Mouse (Mus musculus) erythroblast, adult 5-6 weeks (primary cell): ENCODE results near the gene Tomm22. TPM values are rescaled to one million over a fixed set of nuclear protein-coding genes. Genes with fewer than 3 reads are reported as not detected.
A peak's percentile ranks its signal among the peaks of the same experiment; 100 is the strongest.

Source experiments
- ATAC-seq: replicated peaks from 2 replicates; pipeline ENCODE4 v1.8.0; 2016; ENCODE audit warnings: moderate number of reproducible peaks, mild to moderate bottlenecking, moderate TSS enrichment, inconsistent platforms; ENCODE audit not compliant: poor library complexity, low FRiP score, severe bottlenecking
- total RNA-seq, 2 experiments: library from RNA; stranded (forward) in 1 of 2; stranded (reverse) in 1 of 2; fragments of 150-400 nt in 1 of 2; fragments of 200-764, 138-1000 nt in 1 of 2; gene quantifications; 2 replicates each; pipeline versions ENCODE4 v1.2.3 to v1.2.4; 2015 to 2017; ENCODE audit warnings: low replicate concordance in 2 of 2

Gene Tomm22
- total RNA-seq, 2 experiments from 2014 or later = 40.9 to 57.8 TPM

DNA sequence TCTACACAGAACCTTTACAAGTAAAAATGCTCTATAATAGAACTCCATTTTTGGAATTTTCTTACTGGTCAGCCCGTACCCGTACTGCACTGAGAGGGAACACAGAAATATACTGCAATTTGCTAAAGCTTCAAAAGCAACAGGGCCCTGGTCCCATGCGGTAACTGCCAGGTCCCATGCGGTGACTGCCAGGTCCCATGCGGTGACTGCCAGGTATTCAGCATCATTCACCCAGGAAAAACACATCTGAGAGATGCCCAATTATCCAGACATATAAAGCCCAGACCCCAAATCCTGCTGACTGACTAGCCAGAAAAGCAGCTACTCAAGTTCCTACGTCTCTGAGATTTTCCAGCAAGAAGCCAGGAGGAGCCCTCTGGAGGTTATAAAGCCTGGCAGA lies 14.0 kb downstream of the Tomm22 start:
- ATAC-seq = no peak

DNA sequence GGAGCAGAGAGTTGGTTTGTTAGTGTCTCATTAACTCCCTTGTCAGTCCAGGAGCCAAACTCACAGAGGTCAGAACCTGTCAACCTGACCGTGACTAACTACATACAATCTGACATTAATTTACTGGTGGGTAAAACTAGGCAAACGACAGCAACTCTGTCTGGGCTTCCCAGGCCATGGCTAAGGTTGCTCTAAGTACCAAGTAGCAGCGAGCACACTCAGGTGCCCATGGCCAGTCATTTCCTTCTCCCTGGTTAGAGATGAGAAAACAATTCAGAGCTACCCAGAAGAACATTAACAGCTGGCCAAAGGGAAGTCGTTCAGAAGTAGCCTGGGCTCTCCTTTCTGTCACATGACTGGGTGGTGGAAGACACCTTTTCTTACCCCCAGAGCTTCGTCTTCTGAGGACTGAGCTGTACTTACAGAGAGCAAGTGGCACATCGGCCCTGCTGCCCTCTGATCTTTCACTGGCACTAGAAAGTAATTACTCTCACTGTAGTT lies 14.5 kb downstream of the Tomm22 start:
- ATAC-seq = no peak

DNA sequence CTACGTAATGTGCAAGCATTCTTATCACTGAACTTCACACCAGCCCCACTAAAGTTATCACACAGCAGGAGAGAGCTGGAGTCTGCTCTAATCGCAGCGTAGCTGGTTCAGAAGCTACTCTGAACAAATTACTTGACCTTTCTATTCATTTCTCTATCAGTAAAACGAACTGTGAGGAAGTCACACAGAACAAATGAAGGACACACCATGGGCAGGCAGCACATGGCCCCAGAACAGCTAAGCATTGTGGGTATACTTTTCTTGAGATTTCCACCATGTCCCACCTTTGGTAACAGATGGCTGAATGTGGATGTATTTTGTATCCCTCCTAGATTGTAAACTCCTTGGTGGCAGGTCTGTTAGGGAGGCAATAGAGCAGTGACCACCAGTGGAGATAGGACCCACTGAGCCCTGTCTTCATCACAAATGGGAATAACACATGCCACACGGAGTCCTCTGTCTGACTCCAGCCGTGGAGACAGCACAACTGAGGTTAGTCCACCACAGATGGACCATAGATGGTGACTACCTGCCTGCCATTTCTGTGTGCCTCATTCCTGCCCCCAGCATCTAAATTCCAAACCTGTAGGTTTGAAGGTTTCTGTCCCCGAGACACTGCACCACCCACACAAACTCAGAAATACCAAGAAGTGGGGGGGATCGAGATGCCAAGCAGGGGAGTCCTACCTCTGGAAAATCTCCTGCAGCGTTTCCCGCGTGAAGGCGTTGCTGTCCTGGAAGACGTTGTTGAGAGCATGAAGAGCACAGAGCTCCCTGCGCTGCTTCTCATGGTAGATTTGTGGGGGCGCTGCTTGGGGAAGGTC lies 15.6 kb downstream of the Tomm22 start:
- ATAC-seq = no peak

DNA sequence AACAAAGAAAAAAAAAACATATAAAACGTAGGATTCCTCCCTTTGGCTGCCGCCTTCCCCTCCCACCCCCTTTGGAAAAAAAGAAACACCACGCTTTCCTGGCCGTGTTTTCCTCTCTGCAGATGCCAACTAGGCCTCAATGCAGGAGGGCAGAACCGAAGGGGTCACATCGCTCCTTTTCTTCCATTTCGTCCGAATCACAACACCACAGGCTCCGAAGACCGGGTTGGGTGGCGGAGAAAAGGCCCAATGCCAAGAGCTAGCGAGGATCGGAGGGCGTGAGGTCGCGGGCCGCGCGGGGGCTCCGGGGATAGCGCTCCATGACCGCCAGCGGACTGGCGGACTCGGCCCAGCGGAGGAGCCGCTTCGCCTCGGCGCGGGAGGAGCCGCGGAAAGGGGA lies 16.5 kb downstream of the Tomm22 start:
- ATAC-seq = no peak

DNA sequence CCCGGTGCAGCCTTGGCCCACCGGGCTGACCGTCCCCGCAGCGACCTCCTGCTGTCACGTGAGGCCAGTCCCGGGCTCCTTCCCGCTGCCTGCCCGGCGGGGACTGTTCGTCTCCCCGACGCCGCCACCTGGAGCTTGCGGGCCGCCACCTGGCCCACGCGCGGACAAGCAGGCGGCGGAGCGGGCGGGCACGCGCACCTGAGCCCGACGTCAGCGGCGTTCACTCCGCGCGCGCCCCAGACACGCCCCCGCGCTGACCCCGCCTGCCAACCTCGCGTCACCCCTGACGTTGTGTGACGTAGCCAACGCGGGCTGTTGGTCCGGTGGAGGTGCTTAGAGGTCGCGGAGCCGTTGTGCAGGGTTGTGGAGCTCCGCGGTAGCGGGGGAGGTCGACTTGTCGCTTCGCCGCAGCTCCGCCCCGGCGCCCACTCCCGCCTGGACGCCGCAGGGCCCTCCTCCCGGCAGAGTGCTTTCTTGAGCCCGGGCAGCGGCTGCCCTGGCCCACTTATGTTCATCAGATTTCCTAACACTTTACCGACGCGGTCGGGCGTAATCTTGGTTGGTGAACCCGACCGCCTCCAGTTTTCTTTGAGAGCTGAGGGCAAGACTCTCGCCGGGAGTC lies 17.1 kb downstream of the Tomm22 start, which contains the start of gene Josd1:
TSS of gene Josd1 (minus strand) at position 274 of the 622 bp plus-strand sequence.
- ATAC-seq = peak; percentile 58

DNA sequence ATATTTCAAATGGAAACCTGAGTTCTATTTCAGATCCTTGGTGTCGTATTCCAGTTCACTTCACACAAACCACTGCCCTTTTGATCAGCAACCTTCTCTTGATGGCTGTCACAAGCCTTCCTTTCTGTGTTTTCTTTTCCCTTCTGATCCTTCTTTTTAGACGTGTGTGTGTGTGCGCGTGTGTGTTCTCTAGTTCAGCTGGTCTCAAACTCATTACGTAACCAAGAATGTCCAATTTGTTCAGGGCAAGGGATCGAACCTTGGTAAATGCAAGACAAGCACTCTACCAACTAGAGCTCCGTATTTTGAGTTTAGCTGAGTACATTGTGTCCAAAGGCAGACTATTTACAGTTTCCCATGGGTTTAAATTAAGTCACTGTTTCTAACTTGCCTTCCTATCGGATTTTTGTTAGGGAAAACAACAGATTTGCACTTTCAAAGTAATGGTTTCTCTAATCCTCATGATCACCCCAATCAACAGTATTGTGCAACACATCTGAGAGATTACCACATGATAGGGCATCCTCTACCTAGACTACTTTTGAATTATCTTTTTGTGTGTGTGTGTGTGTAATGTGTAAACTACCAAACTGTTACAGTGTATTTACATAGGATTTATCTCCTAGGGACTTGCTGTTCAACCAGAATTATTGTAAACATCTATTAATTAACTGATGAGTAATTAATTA lies 17.8 kb downstream of the Tomm22 start:
- no peak for ATAC-seq

DNA sequence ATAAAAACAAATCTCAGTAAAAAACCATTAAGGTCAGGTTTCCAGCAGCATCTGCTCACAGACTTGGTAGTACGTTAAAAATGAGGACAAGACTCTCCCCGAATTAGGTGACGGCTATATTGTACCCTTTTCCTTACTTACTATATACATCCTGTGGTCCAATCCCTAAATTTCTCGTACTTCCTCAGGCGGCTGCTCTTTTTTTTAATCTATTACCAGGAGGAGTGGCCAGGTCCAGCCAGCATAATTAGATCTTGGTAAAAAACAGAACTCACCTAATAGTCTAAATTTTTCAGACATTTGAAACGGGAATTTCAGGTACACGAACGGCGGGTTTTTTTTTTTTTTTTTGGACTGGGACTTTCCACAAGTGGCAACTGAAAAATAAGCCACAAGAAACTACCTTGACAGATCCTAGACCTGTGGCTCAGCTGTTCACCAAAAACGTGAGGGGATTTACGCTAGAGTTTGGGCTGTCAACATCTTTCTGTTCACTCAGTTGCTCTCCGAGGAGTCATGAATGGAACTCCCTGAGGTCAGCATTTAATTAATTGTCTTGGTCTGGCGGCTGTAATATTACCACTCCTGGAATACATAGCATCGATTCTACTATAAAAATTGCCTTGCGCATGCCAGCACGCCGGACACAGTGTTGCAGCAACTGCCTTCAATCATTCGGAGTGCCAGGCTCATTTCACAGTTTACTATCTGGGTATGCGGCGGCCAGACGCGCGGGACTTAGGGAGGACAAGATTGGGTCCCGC lies 19.2 kb downstream of the Tomm22 start:
- no peak for ATAC-seq

DNA sequence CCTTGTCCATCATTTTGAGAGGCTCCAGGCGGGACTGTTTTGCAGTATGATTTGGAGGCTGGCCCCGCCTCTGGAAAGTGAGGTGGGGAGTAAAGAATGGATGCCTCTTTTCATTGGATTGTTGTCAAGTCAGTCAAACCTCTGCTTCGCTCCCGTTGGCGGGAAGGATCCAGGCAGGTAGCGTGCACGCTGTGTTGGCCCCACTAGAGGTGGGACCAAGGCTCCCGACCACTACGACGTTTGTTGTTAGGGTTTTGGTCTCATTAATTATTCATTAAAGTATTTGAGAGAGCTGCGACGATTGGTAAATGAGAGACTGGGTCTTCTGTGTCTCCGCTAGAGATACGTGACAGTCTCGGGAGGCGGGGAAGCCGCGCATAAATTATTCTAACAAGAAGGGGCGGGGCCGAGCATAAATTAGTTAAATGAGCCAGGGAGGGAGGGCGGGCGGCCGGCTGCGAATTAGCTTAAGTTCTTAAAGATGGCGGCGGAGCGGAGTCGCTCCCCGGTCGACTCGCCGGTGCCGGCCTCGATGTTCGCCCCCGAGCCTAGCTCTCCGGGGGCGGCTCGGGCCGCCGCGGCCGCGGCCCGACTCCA lies 19.9 kb downstream of the Tomm22 start, which contains the start of gene Gtpbp1:
TSS of gene Gtpbp1 (plus strand) at position 420 of the 597 bp plus-strand sequence.
- peak; percentile 70 for ATAC-seq

DNA sequence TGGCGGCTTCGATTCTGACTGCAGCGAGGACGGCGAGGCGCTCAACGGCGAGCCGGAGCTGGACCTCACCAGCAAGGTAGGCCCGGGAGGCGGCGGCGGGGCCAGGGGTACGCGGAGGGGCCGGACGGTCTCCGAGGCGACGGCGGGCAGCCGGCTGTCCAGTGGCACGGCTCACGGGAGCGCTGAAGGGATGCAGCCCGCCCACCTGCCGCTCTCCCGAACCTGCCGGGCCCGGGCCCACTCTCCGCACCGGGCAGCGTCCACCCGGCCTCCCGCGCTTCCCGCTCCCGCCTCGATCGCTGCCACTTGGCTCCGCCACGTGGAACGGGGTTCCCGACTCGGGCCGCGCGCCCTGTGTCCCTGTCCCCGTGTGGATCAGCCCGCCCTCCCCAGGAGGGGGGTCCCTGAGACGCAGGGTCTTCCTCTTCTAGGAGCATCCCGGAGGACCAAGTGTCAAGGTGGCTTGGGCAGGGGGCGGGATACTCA lies 20.4 kb downstream of the Tomm22 start:
- no peak for ATAC-seq

DNA sequence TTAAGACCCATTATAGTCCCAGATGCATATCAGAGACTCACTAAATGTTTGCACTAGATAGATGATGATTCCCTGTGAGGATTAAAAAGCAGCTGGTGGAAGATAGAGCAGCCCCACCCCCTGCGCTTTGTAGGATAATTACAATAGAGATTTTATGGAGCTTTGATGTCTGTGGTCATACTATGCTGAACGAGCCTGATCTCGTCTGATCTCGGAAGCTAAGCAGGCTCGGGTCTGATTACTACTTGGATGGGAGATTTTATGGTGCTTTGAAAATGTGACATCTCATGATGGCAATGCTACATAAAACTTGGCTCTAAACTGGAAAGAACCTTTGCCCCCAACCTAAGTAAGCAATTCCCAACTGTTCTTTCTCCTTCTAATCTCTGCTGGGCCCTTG lies 21.7 kb downstream of the Tomm22 start:
- ATAC-seq = no peak

DNA sequence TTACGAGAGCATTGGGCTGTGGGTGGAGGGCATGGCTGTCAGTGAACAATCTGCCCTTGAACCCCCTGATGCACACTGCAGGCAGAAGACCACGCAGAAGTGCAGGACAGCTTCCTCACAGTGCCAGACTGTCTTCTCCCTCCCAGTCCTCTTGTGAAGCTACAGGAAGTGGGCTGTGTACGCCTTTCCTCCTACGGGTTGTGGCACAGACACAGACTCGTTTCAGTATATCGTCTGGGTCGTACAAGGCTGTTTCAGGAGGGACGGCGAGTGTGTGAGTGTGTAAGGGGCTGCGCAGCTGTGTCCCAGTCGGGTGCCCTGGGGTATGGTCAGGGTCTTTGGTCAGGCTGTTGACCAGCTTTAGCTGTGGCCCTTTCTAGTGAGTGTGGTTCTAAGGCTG lies 23.1 kb downstream of the Tomm22 start:
- ATAC-seq = no peak

DNA sequence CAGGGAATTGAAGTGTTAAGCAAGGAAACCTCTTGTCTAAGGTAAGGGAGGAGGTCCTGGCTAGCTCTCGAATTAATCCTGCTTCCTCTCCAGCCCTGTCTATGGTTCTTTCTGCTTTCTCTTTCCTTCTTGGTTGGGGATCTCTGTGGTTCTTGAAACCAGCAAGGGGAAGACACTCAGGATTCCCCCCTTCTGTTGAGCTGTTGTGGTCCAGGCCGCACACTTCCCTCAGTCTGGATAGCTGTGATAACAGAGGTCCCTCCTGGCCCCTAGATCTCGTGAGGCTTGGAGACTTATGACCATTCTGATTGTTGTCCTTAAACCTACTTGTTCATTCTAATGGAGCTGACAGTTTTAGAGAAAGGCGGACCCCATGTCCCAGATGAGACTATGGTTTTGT lies 23.9 kb downstream of the Tomm22 start:
- ATAC-seq = peak; percentile 38

DNA sequence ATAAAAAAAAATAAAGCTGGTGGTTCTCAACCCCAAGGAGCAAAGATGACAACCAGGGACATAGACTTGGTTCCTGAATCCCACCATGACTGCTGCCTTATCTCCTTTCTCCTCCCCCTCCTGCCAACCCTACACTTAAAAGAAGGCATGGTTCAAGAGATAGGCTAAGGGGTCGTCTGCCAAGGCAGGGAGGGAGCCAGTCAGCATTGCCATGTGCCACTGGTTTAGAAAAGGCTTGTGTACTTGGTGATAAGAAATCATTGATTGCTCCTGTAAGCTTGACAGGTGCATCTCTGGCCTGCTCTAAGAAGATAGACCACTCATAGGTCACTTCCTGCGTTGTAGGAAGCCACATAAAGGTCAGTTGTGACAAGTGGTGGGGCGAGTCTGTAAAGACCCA lies 24.9 kb downstream of the Tomm22 start:
- no peak for ATAC-seq

DNA sequence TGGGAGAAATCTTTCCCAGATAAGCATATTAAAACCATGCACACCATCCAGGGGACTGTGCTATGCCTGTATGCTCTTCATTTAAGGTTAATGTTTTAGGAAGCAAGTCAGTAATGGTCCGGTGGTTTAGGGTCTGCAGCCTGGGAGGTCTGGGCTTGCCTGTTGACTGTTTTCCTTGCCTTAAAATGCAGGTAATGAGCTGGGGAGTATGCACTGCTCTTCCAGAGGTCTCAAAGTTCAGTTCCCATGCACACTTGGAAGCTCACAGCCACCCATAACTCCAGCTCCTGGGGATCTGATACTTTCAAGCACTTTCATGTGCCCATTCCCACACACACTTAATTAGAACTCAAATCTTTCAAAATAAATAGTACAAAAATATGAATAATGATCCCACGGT lies 25.8 kb downstream of the Tomm22 start:
- no peak for ATAC-seq

DNA sequence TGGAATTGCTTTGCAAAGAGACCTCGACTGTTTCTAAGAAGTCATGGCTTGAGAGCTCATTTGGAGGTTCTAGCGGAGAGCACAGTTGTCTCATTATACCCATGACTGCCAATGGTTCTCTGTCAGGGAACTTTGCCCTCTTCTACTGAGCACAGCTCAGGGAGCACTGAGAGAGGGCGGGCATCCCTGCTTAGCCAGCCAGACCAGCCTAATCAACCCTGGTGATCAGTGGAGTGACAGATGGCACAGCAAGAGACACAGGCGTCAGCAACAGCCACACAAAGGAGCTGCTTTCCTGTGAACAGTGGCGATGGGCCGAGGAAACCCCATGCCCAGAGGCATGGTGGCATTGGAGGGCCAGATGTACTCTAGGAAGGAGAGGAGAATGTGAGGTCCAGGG lies 26.4 kb downstream of the Tomm22 start:
- ATAC-seq = 0 out of 2 replicates have a peak, but pooled peaks have one; percentile 41

DNA sequence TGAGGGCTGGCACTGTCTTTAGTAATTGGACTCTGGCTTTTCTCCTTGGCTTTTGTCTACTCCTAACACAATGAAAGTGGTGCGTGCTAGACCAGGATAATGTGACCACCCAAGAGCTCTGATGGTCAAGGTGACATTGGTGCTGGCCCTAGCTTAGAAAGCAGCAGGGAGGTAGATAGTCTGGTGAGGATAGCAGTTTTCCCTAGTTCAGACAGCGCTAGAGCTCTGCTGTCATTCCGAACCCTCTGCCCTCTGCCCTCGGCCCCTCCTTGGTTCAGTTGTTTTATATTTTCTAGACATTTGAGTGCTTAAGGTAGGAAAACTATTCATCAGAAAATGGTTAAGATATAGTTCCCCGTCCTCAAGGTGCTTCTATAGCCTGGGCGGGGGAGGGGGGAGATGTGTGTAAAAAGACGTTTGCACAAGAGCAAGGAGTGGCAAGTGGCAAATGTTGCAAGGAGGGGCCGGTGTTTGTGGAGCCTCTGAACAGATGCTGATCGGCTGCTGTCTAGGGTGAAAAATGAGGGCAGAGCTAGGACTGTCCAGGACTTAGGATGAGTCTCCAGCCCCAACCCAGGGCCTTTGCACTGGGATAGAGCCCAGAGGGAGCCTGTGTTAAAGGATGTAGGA lies 27.0 kb downstream of the Tomm22 start:
- no peak for ATAC-seq

DNA sequence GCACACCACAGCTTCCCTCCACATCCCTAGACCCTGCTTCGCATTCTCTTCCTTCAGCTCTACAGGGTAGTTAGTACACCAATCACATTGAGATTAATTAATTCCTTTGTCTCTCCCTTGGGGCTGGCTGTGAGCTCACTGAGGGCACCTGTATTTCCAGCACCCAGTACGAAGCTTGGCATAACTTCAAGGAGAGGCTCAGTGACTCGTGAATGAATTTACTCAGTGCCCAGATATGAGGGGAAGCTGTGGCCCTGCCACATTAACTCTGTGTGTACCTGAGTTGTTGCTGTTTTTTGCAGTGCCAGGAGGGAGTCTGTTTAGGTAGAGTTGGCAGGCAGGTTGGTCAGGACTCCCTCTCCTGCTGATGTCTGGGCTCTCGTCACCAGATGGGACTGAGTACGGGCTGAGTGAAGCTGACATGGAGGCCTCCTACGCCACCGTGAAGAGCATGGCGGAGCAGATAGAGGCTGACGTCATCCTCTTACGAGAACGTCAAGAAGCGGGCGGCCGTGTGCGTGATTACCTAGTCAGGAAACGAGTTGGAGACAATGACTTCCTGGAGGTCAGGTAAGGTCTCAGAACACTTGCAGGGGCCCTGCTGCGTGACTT lies 36.0 kb downstream of the Tomm22 start:
- no peak for ATAC-seq

DNA sequence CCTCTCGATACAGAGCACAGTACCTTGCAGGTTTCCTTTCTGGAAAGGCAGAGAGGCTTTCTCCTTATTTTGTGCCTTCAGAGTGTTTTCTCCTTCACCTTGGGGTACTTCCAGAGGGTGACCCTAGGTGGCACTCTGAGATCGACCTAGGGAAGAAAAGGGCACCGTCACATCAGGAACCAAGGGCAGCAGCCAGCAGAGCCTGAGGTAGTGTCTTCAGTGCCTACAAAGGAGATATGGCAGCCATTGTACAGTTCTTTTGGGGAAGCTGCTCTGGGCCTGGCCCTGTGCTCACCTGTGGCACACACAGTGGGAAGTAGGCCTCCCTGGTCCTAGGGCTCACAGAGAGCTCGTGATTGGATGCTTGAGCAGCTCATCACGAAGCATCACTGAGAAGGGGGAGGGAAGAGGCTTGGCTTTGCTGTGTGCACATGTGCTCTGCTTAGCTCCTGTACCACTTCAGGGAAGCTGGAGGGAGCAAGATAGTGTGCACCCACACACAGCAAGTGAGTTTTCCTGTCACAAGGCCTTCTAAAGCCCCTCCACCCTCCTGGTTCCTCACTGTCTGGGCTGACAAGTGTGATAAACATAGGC lies 37.7 kb downstream of the Tomm22 start:
- ATAC-seq = peak; percentile 50
